8 mouse cellular contexts compared by ENCODE assay signal in genomic region chr1:53352327-53353261, GRCm38 (mm10). TPM values are rescaled to one million over a fixed set of nuclear protein-coding genes. Genes with fewer than 3 reads are reported as not detected.
DNase-seq lines count a peak whose midpoint lies in the region; ATAC-seq and TF ChIP-seq lines count a peak whose summit lies in the region.

TSS of gene Asdurf (minus strand) at chr1:53352619.
TSS of gene Gm28551 (minus strand) at chr1:53352667.
TSS of gene Asnsd1 (minus strand) at chr1:53352752.

- peak; percentile 98 for DNase-seq in ZHBTc4 (ENCODE audit: low read depth, low spot score)
- peak; percentile 97 for DNase-seq in gastrocnemius, adult 2 months
- DNase-seq in hindbrain, postnatal 0 days (ENCODE audit: low spot score) = peak; percentile 98
- peak; percentile 97 for DNase-seq in left cerebral cortex, adult 2 months (ENCODE audit: extremely low spot score in 1 of 2, low spot score in 2 of 2)
- DNase-seq in right cerebral cortex, adult 2 months (ENCODE audit: low spot score in 2 of 2) = peak; percentile 96 to 99
- DNase-seq in urinary bladder, postnatal 14 days (ENCODE audit: low spot score) = peak; percentile 97

- H3K27ac ChIP-seq in gastrocnemius, adult 2 months = peak within 1 kb of the TSS; percentile 88
- peak within 1 kb of the TSS; percentile 89 for H3K27ac ChIP-seq in hindbrain, postnatal 0 days
- peak within 1 kb of the TSS; percentile 84 for H3K27ac ChIP-seq in left cerebral cortex, adult 2 months

- no peaks in the 10 kb centered on the region for H3K27me3 ChIP-seq in hindbrain, postnatal 0 days (ENCODE audit: insufficient read depth, low read length)

- intact Hi-C loops in gastrocnemius, adult 2 months (cut with DNase I) = loop anchor here (5.0 kb wide), 2 partner anchors 40 to 300 kb away; partner anchors contain the start of gene Osgepl1
- intact Hi-C loops in left cerebral cortex, adult 2 months (cut with DNase I) = loop anchor here (1.0 to 2.0 kb wide), 2 partner anchors 39 to 300 kb away; partner anchors contain the start of gene Osgepl1

- no peaks in the 10 kb centered on the region for H3K9me3 ChIP-seq in hindbrain, postnatal 0 days (ENCODE audit: low read length)

- TF ChIP-seq CTCF in gastrocnemius, adult 2 months (IDR thresholded peaks at IDR 0.05) = peak; percentile 61
- TF ChIP-seq CTCF in hindbrain, postnatal 0 days (IDR thresholded peaks at IDR 0.05; ENCODE audit: low read depth) = peak; percentile 72
- peak; percentile 71 for TF ChIP-seq CTCF in left cerebral cortex, adult 2 months (IDR thresholded peaks at IDR 0.05)

- peak within 1 kb of the TSS; percentile 60 for H3K4me2 ChIP-seq in hindbrain, postnatal 0 days (ENCODE audit: low read depth, low read length)

- peak; percentile 100 for ATAC-seq in common myeloid progenitor, adult 5-6 weeks (replicated peaks; ENCODE audit: low read depth, poor library complexity, severe bottlenecking)
- ATAC-seq in hindbrain, postnatal 0 days = peak; percentile 100
- ATAC-seq in megakaryocyte, adult 5-6 weeks (ENCODE audit: poor library complexity, severe bottlenecking) = peak; percentile 99

- peaks cover 7% of the 10 kb centered on the region for H3K36me3 ChIP-seq in hindbrain, postnatal 0 days (ENCODE audit: insufficient read depth, low read length)

- peak within 1 kb of the TSS; percentile 76 for H3K4me3 ChIP-seq in gastrocnemius, adult 2 months
- H3K4me3 ChIP-seq in hindbrain, postnatal 0 days (ENCODE audit: low read length) = peak within 1 kb of the TSS; percentile 89
- peak within 1 kb of the TSS; percentile 98 for H3K4me3 ChIP-seq in left cerebral cortex, adult 2 months

- H3K9ac ChIP-seq in hindbrain, postnatal 0 days (replicated peaks; ENCODE audit: low read length) = peak within 1 kb of the TSS; percentile 89

- H3K4me1 ChIP-seq in hindbrain, postnatal 0 days (ENCODE audit: insufficient read depth, low read length) = no peaks in the 10 kb centered on the region

- WGBS in hindbrain, postnatal 0 days = under 1% methylated on average over 44 of the region's 44 CpGs

RNA-seq across cellular contexts. Expression of gene Asdurf, which starts in this region (rescaled TPM):
- total RNA-seq in common myeloid progenitor, adult 5-6 weeks (2017) = 168 and 381 TPM in 2 replicates
- total RNA-seq in gastrocnemius, adult 2 months (2021) = 10 to 100 TPM; 11.9 to 14.2 TPM
- total RNA-seq in hindbrain, postnatal 0 days (2014; rRNA removed) = not detected in 2 replicates
- polyA plus RNA-seq in hindbrain, postnatal 0 days (2015; fragmentation: Nextera tagmentation; extraction: Ambion mirVana) = 12.0 and 15.5 TPM in 2 replicates
- total RNA-seq in left cerebral cortex, adult 2 months (2021) = 1 to 10 TPM in 1 of 2 experiments, not detected in 1; 3.1 TPM
- not detected in 2 replicates for total RNA-seq in megakaryocyte, adult 5-6 weeks (2015)
- 174 and 358 TPM in 2 replicates for total RNA-seq in megakaryocyte, adult 5-6 weeks (2017)

RNA-seq across cellular contexts. Expression of gene Gm28551, which starts in this region (rescaled TPM):
- not detected in 2 replicates for total RNA-seq in common myeloid progenitor, adult 5-6 weeks (2017)
- total RNA-seq in gastrocnemius, adult 2 months (2021) = under 1 TPM in 1 of 2 experiments, not detected in 1; 0.41 TPM
- 0.40 and 0.94 TPM in 2 replicates for total RNA-seq in hindbrain, postnatal 0 days (2014; rRNA removed)
- polyA plus RNA-seq in hindbrain, postnatal 0 days (2015; fragmentation: Nextera tagmentation; extraction: Ambion mirVana) = 1.7 and 1.8 TPM in 2 replicates
- total RNA-seq in left cerebral cortex, adult 2 months (2021) = under 1 TPM in 1 of 2 experiments, not detected in 1; 0.28 TPM
- not detected in 2 replicates for total RNA-seq in megakaryocyte, adult 5-6 weeks (2015)
- total RNA-seq in megakaryocyte, adult 5-6 weeks (2017) = not detected in 2 replicates

RNA-seq across cellular contexts. Expression of gene Asnsd1, which starts in this region (rescaled TPM):
- 80.0 and 84.4 TPM in 2 replicates for total RNA-seq in common myeloid progenitor, adult 5-6 weeks (2017)
- 10 to 100 TPM; 65.2 to 68.0 TPM for total RNA-seq in gastrocnemius, adult 2 months (2021)
- total RNA-seq in hindbrain, postnatal 0 days (2014; rRNA removed) = 26.2 and 27.9 TPM in 2 replicates
- 47.6 and 50.3 TPM in 2 replicates for polyA plus RNA-seq in hindbrain, postnatal 0 days (2015; fragmentation: Nextera tagmentation; extraction: Ambion mirVana)
- total RNA-seq in left cerebral cortex, adult 2 months (2021) = 10 to 100 TPM; 20.4 to 24.5 TPM
- total RNA-seq in megakaryocyte, adult 5-6 weeks (2015) = 110 and 111 TPM in 2 replicates
- total RNA-seq in megakaryocyte, adult 5-6 weeks (2017) = 104 and 111 TPM in 2 replicates

Comparison
In these comparisons a context has a peak if more than half of its experiments do, and no peak if none do; other contexts are left out.
1. Peak in every context shown above with its lines: DNase-seq, ATAC-seq, H3K4me3 ChIP-seq and H3K27ac ChIP-seq.